Mouse (Mus musculus): Measurements from ENCODE around the gene Psmd14.

Psmd14 gene

DNA sequence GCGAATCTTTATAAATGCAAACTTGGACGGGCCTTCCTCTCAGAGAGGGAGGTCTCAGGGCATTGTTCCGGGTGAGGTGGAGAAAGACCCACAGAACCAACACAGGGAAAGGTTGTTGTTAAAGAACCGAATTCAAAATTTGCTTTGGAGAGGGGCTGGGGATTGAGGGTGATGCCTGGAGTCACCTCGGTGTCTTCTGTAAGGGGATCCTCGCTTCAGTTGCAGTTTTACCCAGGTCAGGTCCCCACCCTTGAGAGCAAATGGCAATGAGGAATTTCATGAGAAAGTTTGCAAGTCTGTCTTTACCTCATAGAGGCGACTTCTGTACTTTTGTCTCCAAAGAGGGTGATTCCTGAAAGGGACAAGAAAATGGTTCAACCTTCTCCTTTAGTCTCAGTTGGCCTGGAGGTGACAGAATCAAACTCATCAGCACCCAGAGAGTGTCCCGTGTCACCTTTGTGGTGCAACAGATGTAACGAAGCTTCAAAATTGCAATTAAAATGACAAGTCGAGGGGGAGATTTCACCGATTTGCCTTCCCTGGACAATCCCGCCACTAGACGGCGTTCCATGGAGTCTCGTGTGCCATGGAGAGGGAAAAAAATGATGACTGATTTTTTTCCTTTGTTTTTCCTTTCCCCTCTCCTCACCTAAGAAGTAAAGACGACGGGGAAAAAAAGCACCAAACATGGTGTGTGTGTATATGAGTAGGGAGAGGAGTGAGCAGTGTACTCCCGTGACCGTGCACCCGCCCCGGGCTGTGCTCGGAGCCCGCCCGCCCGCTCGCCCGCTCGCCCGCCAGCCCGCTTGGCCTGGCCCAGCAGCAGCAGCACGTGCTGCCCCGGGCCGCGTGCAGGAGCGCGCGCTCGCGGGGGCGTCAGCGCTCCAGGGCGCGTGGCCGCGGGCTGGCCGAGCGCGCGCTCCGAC, 103.3 kb downstream of the Psmd14 start:
- no peak for DNase-seq

DNA sequence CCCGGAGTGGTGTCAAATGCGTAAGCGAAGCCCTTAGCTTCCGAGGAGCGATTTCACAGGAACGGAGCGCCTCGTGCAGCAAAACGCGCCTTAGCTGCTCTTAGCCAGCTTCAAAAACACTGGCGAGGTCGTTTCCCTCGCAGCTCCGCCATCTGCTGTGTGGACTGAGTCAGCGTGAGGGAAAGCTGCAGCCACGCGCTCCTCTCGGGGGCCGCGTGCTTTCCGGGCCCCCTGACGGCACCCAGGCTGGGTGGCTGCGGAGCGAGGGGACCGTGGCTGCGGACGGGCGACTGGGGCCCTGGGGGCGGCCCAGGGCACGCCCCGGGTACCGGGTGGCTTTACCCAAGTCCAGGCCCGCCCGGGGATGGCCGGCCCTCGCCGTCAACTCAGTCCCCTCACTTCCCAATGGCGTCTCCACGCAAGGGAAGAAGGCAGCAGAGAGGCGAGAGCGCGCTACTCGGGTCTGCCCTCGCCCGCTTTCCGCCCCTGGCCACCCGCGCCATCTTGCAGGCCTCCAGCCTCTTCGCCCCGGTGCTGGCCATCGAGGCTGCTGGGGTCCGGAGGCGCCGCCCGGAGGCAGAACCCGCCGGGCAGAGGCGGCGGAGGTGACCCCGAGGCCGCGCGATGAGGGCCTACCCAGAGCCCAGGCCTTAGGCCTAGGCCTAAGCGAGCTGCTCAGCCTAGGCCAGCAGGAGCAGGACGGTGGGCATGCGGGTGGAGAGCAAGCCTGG, 104.3 kb downstream of the Psmd14 start:
- no peak for DNase-seq

DNA sequence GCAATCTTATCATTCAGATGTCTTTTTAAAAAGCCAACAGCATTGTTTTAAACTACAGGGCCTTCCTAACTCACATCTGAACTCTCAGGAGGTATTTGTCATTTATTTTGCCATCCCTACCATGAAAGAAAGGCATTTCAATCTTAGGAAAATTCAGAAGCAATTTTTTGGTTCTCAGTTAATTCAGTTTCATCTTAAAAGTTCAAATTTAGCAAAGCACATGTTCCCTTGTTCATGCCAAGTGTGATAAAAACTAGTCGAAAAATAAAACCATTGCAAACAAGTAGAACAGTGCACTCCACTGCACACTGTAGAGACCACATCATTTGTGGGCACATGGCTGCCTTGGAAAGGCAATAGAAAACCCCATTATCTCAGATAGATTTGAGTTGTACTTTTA, 106.7 kb downstream of the Psmd14 start:
- DNase-seq: no peak

DNA sequence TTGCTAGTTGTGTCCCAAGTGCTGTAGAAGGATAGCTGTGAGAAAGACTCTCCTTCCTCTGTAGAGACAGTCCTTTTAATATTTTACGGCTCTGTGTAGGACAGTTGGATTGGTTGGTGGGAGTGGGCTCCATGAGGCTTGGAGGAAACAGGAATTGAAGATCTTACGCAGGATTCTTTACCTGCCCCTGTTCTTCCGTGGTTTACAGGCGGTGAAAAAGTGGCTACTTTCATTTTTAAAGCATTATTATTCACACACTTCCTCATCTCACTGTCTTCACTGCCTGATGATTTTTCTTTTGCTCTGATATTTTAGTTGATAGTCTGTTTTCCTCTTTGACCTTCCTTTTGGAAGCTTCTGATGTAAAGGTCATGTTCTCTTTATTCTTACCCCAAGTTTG, 108.7 kb downstream of the Psmd14 start:
- no peak for DNase-seq

DNA sequence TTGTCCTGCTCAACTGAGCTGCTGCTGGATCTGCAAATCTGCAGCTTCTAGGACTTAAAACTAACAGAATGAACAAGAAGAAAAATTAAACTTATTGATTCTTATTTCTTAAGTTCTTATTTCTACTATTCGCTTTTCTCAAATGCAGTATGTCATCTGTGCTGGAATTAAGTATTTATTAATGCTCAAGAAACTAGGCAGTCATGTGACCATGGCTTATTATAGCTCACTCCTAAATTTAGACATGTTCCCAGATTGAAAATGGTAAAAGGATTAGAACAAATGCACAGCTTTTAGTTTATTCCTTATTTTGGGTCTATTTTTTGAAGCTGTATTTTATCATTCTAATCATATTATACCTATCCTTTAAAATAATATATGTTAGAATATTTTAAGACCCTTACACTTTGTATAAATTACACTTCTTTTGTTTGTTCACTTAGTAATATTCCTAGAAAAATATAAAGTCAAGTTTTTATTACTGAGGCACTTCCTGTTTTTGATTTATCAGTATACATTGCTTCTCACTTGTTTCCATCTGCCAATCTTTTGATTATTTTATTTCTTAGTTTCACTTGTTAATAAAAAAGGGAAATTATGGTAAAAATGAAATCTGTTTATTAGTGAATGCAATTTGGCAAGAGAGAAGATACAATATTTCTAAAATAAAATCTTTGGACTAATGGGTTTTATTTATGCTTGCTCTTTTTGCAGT, 112.1 kb downstream of the Psmd14 start:
- no peak for DNase-seq

DNA sequence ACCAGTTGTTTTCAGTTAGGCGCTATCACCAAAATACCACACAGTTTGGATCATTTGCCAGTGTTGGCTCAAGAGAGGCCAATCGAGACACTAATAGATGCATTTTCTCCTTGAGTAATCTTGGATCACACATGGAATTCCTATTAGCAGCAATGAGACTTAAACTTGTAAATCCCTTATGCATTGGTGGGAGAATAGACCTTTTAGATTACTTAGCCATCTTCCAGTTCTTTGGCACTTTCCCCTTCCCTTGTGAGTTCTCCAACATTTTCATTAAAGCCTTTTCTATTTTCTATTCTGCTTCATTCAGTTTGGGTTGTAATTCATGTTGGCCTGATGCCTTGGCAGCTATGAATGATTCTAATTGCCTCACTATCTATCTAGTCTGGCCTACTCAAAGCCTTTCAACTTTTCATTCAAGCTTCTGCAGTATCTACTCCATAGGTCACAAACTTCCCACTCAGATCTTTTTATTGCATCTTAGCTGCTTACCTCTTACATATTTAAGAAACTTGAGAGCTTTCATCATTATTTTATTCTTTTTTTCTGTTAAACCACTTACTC, 125.8 kb downstream of the Psmd14 start:
- DNase-seq: no peak

All from spleen, adult 18-20 months (tissue).